Comparison of ENCODE assay signal across 38 mouse cellular contexts in genomic region chr3:27949873-27950250, GRCm38 (mm10). TPM values are rescaled to one million over a fixed set of nuclear protein-coding genes. Genes with fewer than 3 reads are reported as not detected.
"Had no signal": no experiment of that assay in that cellular context is flagged by ENCODE, and none has a peak within 500 bp of the region (broad histone marks: within the 10 kb centered on the region; RNA-seq: fewer than 3 reads in every experiment).

No protein-coding gene starts in this region.

- H3K4me2 ChIP-seq: heart, embryonic 11.5 days; heart, embryonic 12.5 days; heart, embryonic 13.5 days; heart, embryonic 15.5 days; hindbrain, embryonic 12.5 days; hindbrain, embryonic 13.5 days; hindbrain, embryonic 14.5 days; hindbrain, embryonic 15.5 days; intestine, embryonic 15.5 days; kidney, embryonic 15.5 days had no signal

- H3K27me3 ChIP-seq: heart, embryonic 12.5 days; heart, embryonic 13.5 days; heart, embryonic 15.5 days; hindbrain, embryonic 12.5 days; hindbrain, embryonic 13.5 days; hindbrain, embryonic 15.5 days; intestine, embryonic 15.5 days; kidney, embryonic 15.5 days had no signal

- H3K4me3 ChIP-seq: heart, embryonic 10.5 days; heart, embryonic 12.5 days; heart, embryonic 13.5 days; heart, embryonic 15.5 days; hindbrain, embryonic 10.5 days; hindbrain, embryonic 12.5 days; hindbrain, embryonic 13.5 days; hindbrain, embryonic 15.5 days; intestine, embryonic 15.5 days; kidney, embryonic 15.5 days; layer of hippocampus, adult 2 months had no signal

- H3K27ac ChIP-seq: heart, embryonic 10.5 days; heart, embryonic 13.5 days; heart, embryonic 15.5 days; hindbrain, embryonic 10.5 days; hindbrain, embryonic 12.5 days; hindbrain, embryonic 13.5 days; hindbrain, embryonic 14.5 days; hindbrain, embryonic 15.5 days; hindbrain, postnatal 0 days; intestine, embryonic 15.5 days; kidney, embryonic 15.5 days; kidney, postnatal 0 days; layer of hippocampus, adult 2 months had no signal

- DNase-seq: heart, postnatal 10 days; heart, postnatal 14 days; heart, postnatal 36 days; heart, postnatal 4 days; kidney, adult 18-20 months; kidney, postnatal 10 days; kidney, postnatal 4 days; layer of hippocampus, adult 9-11 months; layer of hippocampus, postnatal 36 days had no signal

- H3K36me3 ChIP-seq: heart, embryonic 15.5 days; hindbrain, embryonic 10.5 days; hindbrain, embryonic 12.5 days; hindbrain, embryonic 13.5 days; hindbrain, embryonic 15.5 days; intestine, embryonic 15.5 days; kidney, embryonic 15.5 days had no signal

- H3K9me3 ChIP-seq: heart, embryonic 10.5 days; heart, embryonic 12.5 days; heart, embryonic 13.5 days; heart, embryonic 15.5 days; hindbrain, embryonic 10.5 days; hindbrain, embryonic 12.5 days; hindbrain, embryonic 13.5 days; hindbrain, embryonic 15.5 days; intestine, embryonic 15.5 days; kidney, embryonic 15.5 days had no signal

- H3K9ac ChIP-seq: heart, embryonic 12.5 days; heart, embryonic 13.5 days; heart, embryonic 15.5 days; hindbrain, embryonic 12.5 days; hindbrain, embryonic 13.5 days; hindbrain, embryonic 14.5 days; hindbrain, embryonic 15.5 days; intestine, embryonic 15.5 days; kidney, embryonic 15.5 days had no signal

- ATAC-seq: hindbrain, embryonic 16.5 days; hindbrain, postnatal 0 days; inflammation-experienced regulatory T-cells, adult 6 months; intestine, embryonic 15.5 days; intestine, embryonic 16.5 days; intestine, postnatal 0 days had no signal

- H3K4me1 ChIP-seq: heart, embryonic 10.5 days; heart, embryonic 12.5 days; heart, embryonic 13.5 days; heart, embryonic 15.5 days; hindbrain, embryonic 10.5 days; hindbrain, embryonic 12.5 days; hindbrain, embryonic 13.5 days; hindbrain, embryonic 15.5 days; intestine, embryonic 15.5 days; kidney, embryonic 15.5 days had no signal

RNA-seq across cellular contexts. Expression of gene Tmem212, which starts 53.7 kb away (rescaled TPM):
- total RNA-seq: heart, postnatal 10 days; heart, postnatal 25 days; heart, postnatal 36 days; heart, postnatal 4 days; hematopoietic stem cell, adult 5-6 weeks had no signal
- polyA plus RNA-seq: heart, embryonic 10.5 days; heart, embryonic 11.5 days; heart, embryonic 12.5 days; heart, embryonic 13.5 days; heart, embryonic 14.5 days; heart, embryonic 15.5 days; heart, embryonic 16.5 days; heart, postnatal 0 days; hindbrain, embryonic 10.5 days; hindbrain, embryonic 11.5 days; hindbrain, embryonic 12.5 days; hindbrain, embryonic 13.5 days; hindbrain, embryonic 14.5 days; hindbrain, embryonic 15.5 days; inflammation-experienced regulatory T-cells, adult 6 months; intestine, embryonic 14.5 days; intestine, embryonic 15.5 days; intestine, embryonic 16.5 days; kidney, adult 2 months; kidney, embryonic 14.5 days; kidney, embryonic 15.5 days; large intestine, adult 2 months had no signal
